Mouse (Mus musculus): ENCODE results near the gene Acap3. TPM values are rescaled to one million over a fixed set of nuclear protein-coding genes. Genes with fewer than 3 reads are reported as not detected.

Gene Acap3
- polyA plus RNA-seq, 1 experiment from 2014 or later: 5.5 TPM

GRCm38 (mm10) chr4:155851951-155852411 is 39.6 kb upstream of the Acap3 start:
- Histone ChIP-seq H3K4me1 (ENCODE audit: control insufficient read depth, low read depth, low read length) (peaks cover 39% of the 10 kb centered on the region), H3K36me3 (ENCODE audit: control insufficient read depth, insufficient read depth) (peaks cover 9% of the 10 kb centered on the region), H3K9ac (ENCODE audit: low read depth, low read length) (no peak overlapping the region), H3K27ac (ENCODE audit: low read length) (no peak overlapping the region), H3K27me3 (ENCODE audit: control insufficient read depth, insufficient read depth, low read depth, low read length) (no peaks in the 10 kb centered on the region), H3K9me3 (replicated peaks; ENCODE audit: control insufficient read depth, low read length) (no peaks in the 10 kb centered on the region), H3K4me2 (ENCODE audit: low read depth, low read length) (no peak overlapping the region), H3K4me3 (ENCODE audit: low read depth, low read length) (no peak overlapping the region)
- no peak for ATAC-seq (ENCODE audit: low read depth)
- WGBS (ENCODE audit: insufficient replicate concordance): 61% methylated on average over 2 of the region's 2 CpGs

- no peak overlapping the region for H3K4me3 ChIP-seq (ENCODE audit: low read depth, low read length)
- WGBS (ENCODE audit: insufficient replicate concordance): 87% methylated on average over 9 of the region's 9 CpGs
- H3K4me2 ChIP-seq (ENCODE audit: low read depth, low read length): no peak overlapping the region
- ATAC-seq (ENCODE audit: low read depth): no peak
- H3K27ac ChIP-seq (ENCODE audit: low read length): no peak overlapping the region
- H3K27me3 ChIP-seq (ENCODE audit: control insufficient read depth, insufficient read depth, low read depth, low read length): no peaks in the 10 kb centered on the region
- no peak overlapping the region for H3K9ac ChIP-seq (ENCODE audit: low read depth, low read length)
- peaks cover 14% of the 10 kb centered on the region for H3K36me3 ChIP-seq (ENCODE audit: control insufficient read depth, insufficient read depth)
- no peaks in the 10 kb centered on the region for H3K9me3 ChIP-seq (replicated peaks; ENCODE audit: control insufficient read depth, low read length)
- H3K4me1 ChIP-seq (ENCODE audit: control insufficient read depth, low read depth, low read length): peaks cover 32% of the 10 kb centered on the region
Measured at GRCm38 (mm10) chr4:155853421-155853820, 38.2 kb upstream of the Acap3 start.

- Histone ChIP-seq H3K36me3 (ENCODE audit: control insufficient read depth, insufficient read depth) (peaks cover 14% of the 10 kb centered on the region), H3K27me3 (ENCODE audit: control insufficient read depth, insufficient read depth, low read depth, low read length) (no peaks in the 10 kb centered on the region), H3K9ac (ENCODE audit: low read depth, low read length) (no peak overlapping the region), H3K4me3 (ENCODE audit: low read depth, low read length) (no peak overlapping the region), H3K9me3 (replicated peaks; ENCODE audit: control insufficient read depth, low read length) (no peaks in the 10 kb centered on the region), H3K4me1 (ENCODE audit: control insufficient read depth, low read depth, low read length) (peaks cover 16% of the 10 kb centered on the region), H3K27ac (ENCODE audit: low read length) (no peak overlapping the region), H3K4me2 (ENCODE audit: low read depth, low read length) (no peak overlapping the region)
- no peak for ATAC-seq (ENCODE audit: low read depth)
- WGBS (ENCODE audit: insufficient replicate concordance): 86% methylated on average over 12 of the region's 12 CpGs
Measured at GRCm38 (mm10) chr4:155854991-155855390, 36.6 kb upstream of the Acap3 start.

- H3K27me3 ChIP-seq (ENCODE audit: control insufficient read depth, insufficient read depth, low read depth, low read length): no peaks in the 10 kb centered on the region
- H3K4me2 ChIP-seq (ENCODE audit: low read depth, low read length): no peak overlapping the region
- H3K9me3 ChIP-seq (replicated peaks; ENCODE audit: control insufficient read depth, low read length): no peaks in the 10 kb centered on the region
- no peak overlapping the region for H3K4me3 ChIP-seq (ENCODE audit: low read depth, low read length)
- peaks cover 13% of the 10 kb centered on the region for H3K4me1 ChIP-seq (ENCODE audit: control insufficient read depth, low read depth, low read length)
- no peak overlapping the region for H3K9ac ChIP-seq (ENCODE audit: low read depth, low read length)
- peaks cover 14% of the 10 kb centered on the region for H3K36me3 ChIP-seq (ENCODE audit: control insufficient read depth, insufficient read depth)
- H3K27ac ChIP-seq (ENCODE audit: low read length): no peak overlapping the region
- 80% methylated on average over 12 of the region's 12 CpGs for whole genome bisulfite sequencing (ENCODE audit: insufficient replicate concordance)
- no peak for ATAC-seq (ENCODE audit: low read depth)
Measured at GRCm38 (mm10) chr4:155856071-155856470, 35.6 kb upstream of the Acap3 start.

GRCm38 (mm10) chr4:155856881-155857280 is 34.7 kb upstream of the Acap3 start:
- Histone ChIP-seq H3K4me3 (ENCODE audit: low read depth, low read length) (no peak overlapping the region), H3K27ac (ENCODE audit: low read length) (0 out of 2 replicates have a peak overlapping the region, but pooled peaks have one; percentile 19), H3K9me3 (replicated peaks; ENCODE audit: control insufficient read depth, low read length) (no peaks in the 10 kb centered on the region), H3K36me3 (ENCODE audit: control insufficient read depth, insufficient read depth) (peaks cover 14% of the 10 kb centered on the region), H3K4me2 (ENCODE audit: low read depth, low read length) (no peak overlapping the region), H3K4me1 (ENCODE audit: control insufficient read depth, low read depth, low read length) (peaks cover 13% of the 10 kb centered on the region), H3K27me3 (ENCODE audit: control insufficient read depth, insufficient read depth, low read depth, low read length) (no peaks in the 10 kb centered on the region), H3K9ac (ENCODE audit: low read depth, low read length) (no peak overlapping the region)
- peak; percentile 42 for ATAC-seq (ENCODE audit: low read depth)
- 31% methylated on average over 3 of the region's 3 CpGs for WGBS (ENCODE audit: insufficient replicate concordance)

GRCm38 (mm10) chr4:155859318-155859717 is 32.3 kb upstream of the Acap3 start:
- H3K4me3 ChIP-seq (ENCODE audit: low read depth, low read length): no peak overlapping the region
- H3K4me1 ChIP-seq (ENCODE audit: control insufficient read depth, low read depth, low read length): peaks cover 13% of the 10 kb centered on the region
- 0 out of 2 replicates have a peak, but pooled peaks have one; percentile 7 for ATAC-seq (ENCODE audit: low read depth)
- H3K27ac ChIP-seq (ENCODE audit: low read length): no peak overlapping the region
- WGBS (ENCODE audit: insufficient replicate concordance): 35% methylated on average over 13 of the region's 13 CpGs
- H3K4me2 ChIP-seq (ENCODE audit: low read depth, low read length): no peak overlapping the region
- H3K36me3 ChIP-seq (ENCODE audit: control insufficient read depth, insufficient read depth): peaks cover 14% of the 10 kb centered on the region
- no peak overlapping the region for H3K9ac ChIP-seq (ENCODE audit: low read depth, low read length)
- H3K27me3 ChIP-seq (ENCODE audit: control insufficient read depth, insufficient read depth, low read depth, low read length): no peaks in the 10 kb centered on the region
- no peaks in the 10 kb centered on the region for H3K9me3 ChIP-seq (replicated peaks; ENCODE audit: control insufficient read depth, low read length)

GRCm38 (mm10) chr4:155861787-155862186 is 29.8 kb upstream of the Acap3 start:
- Histone ChIP-seq H3K4me3 (ENCODE audit: low read depth, low read length) (no peak overlapping the region), H3K9me3 (replicated peaks; ENCODE audit: control insufficient read depth, low read length) (no peaks in the 10 kb centered on the region), H3K4me2 (ENCODE audit: low read depth, low read length) (no peak overlapping the region), H3K27ac (ENCODE audit: low read length) (no peak overlapping the region), H3K4me1 (ENCODE audit: control insufficient read depth, low read depth, low read length) (peaks cover 2% of the 10 kb centered on the region), H3K36me3 (ENCODE audit: control insufficient read depth, insufficient read depth) (peaks cover 15% of the 10 kb centered on the region), H3K27me3 (ENCODE audit: control insufficient read depth, insufficient read depth, low read depth, low read length) (no peaks in the 10 kb centered on the region), H3K9ac (ENCODE audit: low read depth, low read length) (no peak overlapping the region)
- 70% methylated on average over 7 of the region's 7 CpGs for WGBS (ENCODE audit: insufficient replicate concordance)
- ATAC-seq (ENCODE audit: low read depth): peak; percentile 17; the same call in 1 of the 2 replicates

- ATAC-seq (ENCODE audit: low read depth): no peak
- 65% methylated on average over 5 of the region's 5 CpGs for WGBS (ENCODE audit: insufficient replicate concordance)
- no peaks in the 10 kb centered on the region for H3K27me3 ChIP-seq (ENCODE audit: control insufficient read depth, insufficient read depth, low read depth, low read length)
- no peaks in the 10 kb centered on the region for H3K9me3 ChIP-seq (replicated peaks; ENCODE audit: control insufficient read depth, low read length)
- no peak within 1 kb of the TSS for H3K4me3 ChIP-seq (ENCODE audit: low read depth, low read length)
- H3K9ac ChIP-seq (ENCODE audit: low read depth, low read length): no peak within 1 kb of the TSS
- H3K4me2 ChIP-seq (ENCODE audit: low read depth, low read length): no peak within 1 kb of the TSS
- H3K36me3 ChIP-seq (ENCODE audit: control insufficient read depth, insufficient read depth): peaks cover 14% of the 10 kb centered on the region
- peaks cover under 1% of the 10 kb centered on the region for H3K4me1 ChIP-seq (ENCODE audit: control insufficient read depth, low read depth, low read length)
- H3K27ac ChIP-seq (ENCODE audit: low read length): no peak within 1 kb of the TSS
Measured at GRCm38 (mm10) chr4:155863001-155863400, 28.6 kb upstream of the Acap3 start, which contains the start of gene Tas1r3. Gene Tas1r3, minus strand, starts transcription at chr4:155863362.

- Histone ChIP-seq H3K9me3 (replicated peaks; ENCODE audit: control insufficient read depth, low read length) (no peaks in the 10 kb centered on the region), H3K27ac (ENCODE audit: low read length) (peak overlapping the region; percentile 51), H3K4me3 (ENCODE audit: low read depth, low read length) (peak overlapping the region; percentile 83), H3K9ac (ENCODE audit: low read depth, low read length) (peak overlapping the region; percentile 77), H3K4me2 (ENCODE audit: low read depth, low read length) (peak overlapping the region; percentile 96), H3K36me3 (ENCODE audit: control insufficient read depth, insufficient read depth) (peaks cover 12% of the 10 kb centered on the region), H3K27me3 (ENCODE audit: control insufficient read depth, insufficient read depth, low read depth, low read length) (no peaks in the 10 kb centered on the region), H3K4me1 (ENCODE audit: control insufficient read depth, low read depth, low read length) (peaks cover 28% of the 10 kb centered on the region)
- peak; percentile 17 for ATAC-seq (ENCODE audit: low read depth)
- 4% methylated on average over 22 of the region's 22 CpGs for WGBS (ENCODE audit: insufficient replicate concordance)
Measured at GRCm38 (mm10) chr4:155868614-155869298, 22.9 kb upstream of the Acap3 start.

All from liver, embryonic 16.5 days (tissue).